Mouse (Mus musculus): Measurements from ENCODE around the gene Pole4. TPM values are rescaled to one million over a fixed set of nuclear protein-coding genes. Genes with fewer than 3 reads are reported as not detected.
"Not testable (repeated sequence)": the region's sequence is repeated elsewhere in the genome, so short reads cannot be mapped to it uniquely, and the experiment has no call there.

The Pole4 gene
- total RNA-seq, 2 experiments from 2014 or later: 31.4 to 31.7 TPM

GRCm38 (mm10) chr6:82649096-82649495 lies 56.1 kb downstream of the Pole4 start:
- intact Hi-C loops (cut with DNase I): loop anchor here (5.0 kb wide), 1 partner anchor 53 kb away; no protein-coding TSS in a partner anchor
- DNase-seq (ENCODE audit: low spot score in 2 of 2): no peak

- intact Hi-C loops (cut with DNase I): loop anchor here (5.0 kb wide), 1 partner anchor 54 kb away; no protein-coding TSS in a partner anchor
- DNase-seq (ENCODE audit: low spot score in 2 of 2): no peak
Observed at GRCm38 (mm10) chr6:82647940-82648655, 57.1 kb downstream of the Pole4 start.

GRCm38 (mm10) chr6:82647001-82647400 lies 58.2 kb downstream of the Pole4 start:
- no peak for DNase-seq (ENCODE audit: low spot score in 2 of 2)
- intact Hi-C loops (cut with DNase I): loop anchor here (5.0 kb wide), 1 partner anchor 55 kb away; no protein-coding TSS in a partner anchor

- peak; percentile 37 to 87 for DNase-seq (ENCODE audit: low spot score in 2 of 2)
- intact Hi-C loops (cut with DNase I): no loop called here
Observed at GRCm38 (mm10) chr6:82640046-82640445, 65.1 kb downstream of the Pole4 start.

- DNase-seq (ENCODE audit: low spot score in 2 of 2); intact Hi-C loops (cut with DNase I): not testable (repeated sequence)
Observed at GRCm38 (mm10) chr6:82625331-82625730, 79.8 kb downstream of the Pole4 start.

GRCm38 (mm10) chr6:82613201-82613600 lies 92.0 kb downstream of the Pole4 start:
- intact Hi-C loops (cut with DNase I): no loop called here
- no peak for DNase-seq (ENCODE audit: low spot score in 2 of 2)

- no peak for DNase-seq (ENCODE audit: low spot score in 2 of 2)
- intact Hi-C loops (cut with DNase I): no loop called here
Observed at GRCm38 (mm10) chr6:82611049-82611448, 94.1 kb downstream of the Pole4 start.

- intact Hi-C loops (cut with DNase I): loop anchor here (5.0 kb wide), 2 partner anchors 93 to 317 kb away; no protein-coding TSS in a partner anchor
- peak; percentile 35 to 37 for DNase-seq (ENCODE audit: low spot score in 2 of 2)
Observed at GRCm38 (mm10) chr6:82609339-82609926, 95.7 kb downstream of the Pole4 start.

- DNase-seq (ENCODE audit: low spot score in 2 of 2): no peak
- intact Hi-C loops (cut with DNase I): loop anchor here (5.0 kb wide), 2 partner anchors 94 to 316 kb away; no protein-coding TSS in a partner anchor
Observed at GRCm38 (mm10) chr6:82608756-82609155, 96.4 kb downstream of the Pole4 start.

- intact Hi-C loops (cut with DNase I): loop anchor here (5.0 kb wide), 2 partner anchors 98 to 312 kb away; no protein-coding TSS in a partner anchor
- DNase-seq (ENCODE audit: low spot score in 2 of 2): no peak
Observed at GRCm38 (mm10) chr6:82604791-82605190, 100.4 kb downstream of the Pole4 start.

- DNase-seq (ENCODE audit: low spot score in 2 of 2): peak; percentile 41 to 64
- intact Hi-C loops (cut with DNase I): loop anchor here (2.0 kb wide), 1 partner anchor 617 kb away; no protein-coding TSS in a partner anchor
Observed at GRCm38 (mm10) chr6:82603665-82604064, 101.5 kb downstream of the Pole4 start.

GRCm38 (mm10) chr6:82603228-82603627 lies 101.9 kb downstream of the Pole4 start:
- intact Hi-C loops (cut with DNase I): loop anchor here (2.0 kb wide), 1 partner anchor 616 kb away; no protein-coding TSS in a partner anchor

GRCm38 (mm10) chr6:82595461-82596090 lies 109.6 kb downstream of the Pole4 start:
- intact Hi-C loops (cut with DNase I): loop anchor here (1.0 to 10.0 kb wide), 3 partner anchors 44 to 468 kb away; no protein-coding TSS in a partner anchor
- no peak for DNase-seq (ENCODE audit: low spot score in 2 of 2)

More at GRCm38 (mm10) chr6:82603228-82603627, 101.9 kb downstream of the Pole4 start:
- DNase-seq (ENCODE audit: low spot score in 2 of 2): no peak

- no peak for DNase-seq (ENCODE audit: low spot score in 2 of 2)
- intact Hi-C loops (cut with DNase I): no loop called here
Observed at GRCm38 (mm10) chr6:82589387-82589786, 115.8 kb downstream of the Pole4 start.

GRCm38 (mm10) chr6:82585396-82585795 lies 119.8 kb downstream of the Pole4 start:
- intact Hi-C loops (cut with DNase I): no loop called here
- no peak for DNase-seq (ENCODE audit: low spot score in 2 of 2)

- intact Hi-C loops (cut with DNase I): no loop called here
- DNase-seq (ENCODE audit: low spot score in 2 of 2): no peak
Observed at GRCm38 (mm10) chr6:82575445-82575844, 129.7 kb downstream of the Pole4 start.
